Mouse (Mus musculus): ENCODE results near the gene Cdr2.
"Not testable (repeated sequence)": the region's sequence is repeated elsewhere in the genome, so short reads cannot be mapped to it uniquely, and the experiment has no call there.

Cdr2 gene

GRCm38 (mm10) chr7:120982200-120982841, at the start of gene Cdr2, which contains the start of gene Mfsd13b:
TSS of gene Cdr2 (minus strand) at chr7:120982312.
TSS of gene Mfsd13b (plus strand) at chr7:120982509.
- peak; percentile 99 for DNase-seq

- not testable (repeated sequence) for DNase-seq
Measured at GRCm38 (mm10) chr7:121029947-121030346, 47.8 kb upstream of the Cdr2 start.

GRCm38 (mm10) chr7:121026300-121026699, 44.2 kb upstream of the Cdr2 start:
- no peak for DNase-seq

- no peak for DNase-seq
Measured at GRCm38 (mm10) chr7:121025221-121026008, 43.3 kb upstream of the Cdr2 start.

- peak; percentile 54 for DNase-seq
Measured at GRCm38 (mm10) chr7:121020277-121020676, 38.2 kb upstream of the Cdr2 start.

GRCm38 (mm10) chr7:121018778-121019177, 36.7 kb upstream of the Cdr2 start:
- no peak for DNase-seq

GRCm38 (mm10) chr7:121014486-121014885, 32.4 kb upstream of the Cdr2 start:
- no peak for DNase-seq

GRCm38 (mm10) chr7:121011794-121012689, 29.9 kb upstream of the Cdr2 start:
- no peak for DNase-seq

GRCm38 (mm10) chr7:121003793-121004418, 21.8 kb upstream of the Cdr2 start:
- peak; percentile 94 for DNase-seq

- DNase-seq = no peak
Measured at GRCm38 (mm10) chr7:121002407-121002928, 20.4 kb upstream of the Cdr2 start.

GRCm38 (mm10) chr7:121001879-121002278, 19.8 kb upstream of the Cdr2 start:
- no peak for DNase-seq

- DNase-seq = peak; percentile 71
Measured at GRCm38 (mm10) chr7:121000065-121000822, 18.1 kb upstream of the Cdr2 start.

GRCm38 (mm10) chr7:120999021-120999530, 17.0 kb upstream of the Cdr2 start:
- DNase-seq = no peak

GRCm38 (mm10) chr7:120991191-120991590, 9.1 kb upstream of the Cdr2 start:
- DNase-seq = no peak

GRCm38 (mm10) chr7:120982968-120983367, 856 bp upstream of the Cdr2 start:
- no peak for DNase-seq

- DNase-seq = peak; percentile 48
Measured at GRCm38 (mm10) chr7:120980931-120981924, 884 bp downstream of the Cdr2 start.

- DNase-seq = no peak
Measured at GRCm38 (mm10) chr7:120980041-120980440, 2.1 kb downstream of the Cdr2 start.

- DNase-seq = peak; percentile 36
Measured at GRCm38 (mm10) chr7:120977063-120977462, 5.0 kb downstream of the Cdr2 start.

GRCm38 (mm10) chr7:120974001-120974400, 8.1 kb downstream of the Cdr2 start:
- no peak for DNase-seq

- DNase-seq = peak; percentile 27
Measured at GRCm38 (mm10) chr7:120972471-120972870, 9.6 kb downstream of the Cdr2 start.

Data from kidney, adult 9 months (tissue).